Mouse (Mus musculus): ENCODE measurements around the gene Btbd9. TPM values are rescaled to one million over a fixed set of nuclear protein-coding genes. Genes with fewer than 3 reads are reported as not detected.

Btbd9 gene
- polyA plus RNA-seq, 1 experiment: 31.2 TPM

DNA sequence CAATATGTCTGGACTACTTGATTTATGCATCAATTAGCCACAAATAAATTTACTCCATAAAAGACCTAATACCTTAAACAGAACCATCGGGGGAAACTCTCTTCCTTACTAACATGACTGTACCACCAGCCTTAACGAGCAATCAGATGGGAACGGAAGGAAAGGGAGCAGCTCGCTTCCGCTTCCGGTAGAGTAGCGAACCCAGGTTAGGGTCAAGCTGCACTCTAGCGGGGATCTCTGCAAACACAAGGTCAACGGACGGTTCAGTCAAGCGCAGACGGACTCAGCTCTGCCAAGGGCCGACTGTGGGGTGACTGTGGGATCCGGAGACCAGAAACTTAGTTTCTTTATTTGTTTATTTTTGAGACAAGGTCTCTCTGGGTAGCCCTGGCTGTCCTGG is 25.9 kb upstream of the Btbd9 start:
- no peak overlapping the region for H3K4me3 ChIP-seq (ENCODE audit: low read depth, low read length)
- H3K27ac ChIP-seq (ENCODE audit: insufficient read depth, low read depth, low read length): no peak overlapping the region
- WGBS: 91% methylated on average over 14 of the region's 14 CpGs
- H3K36me3 ChIP-seq (ENCODE audit: control insufficient read depth, insufficient read depth, low read length): peaks cover 35% of the 10 kb centered on the region
- H3K27me3 ChIP-seq (ENCODE audit: control insufficient read depth, insufficient read depth, low read length): no peaks in the 10 kb centered on the region
- TF ChIP-seq CTCF (IDR thresholded peaks at IDR 0.05; ENCODE audit: extremely low read depth, insufficient read length, insufficient replicate concordance, low read depth, low read length) (no peak), POLR2A (IDR thresholded peaks at IDR 0.05; ENCODE audit: low read depth, low read length) (no peak)
- H3K4me1 ChIP-seq (ENCODE audit: control insufficient read depth, insufficient read depth, insufficient read length, low read length): peaks cover 7% of the 10 kb centered on the region; the same call in 1 of the 2 replicates

DNA sequence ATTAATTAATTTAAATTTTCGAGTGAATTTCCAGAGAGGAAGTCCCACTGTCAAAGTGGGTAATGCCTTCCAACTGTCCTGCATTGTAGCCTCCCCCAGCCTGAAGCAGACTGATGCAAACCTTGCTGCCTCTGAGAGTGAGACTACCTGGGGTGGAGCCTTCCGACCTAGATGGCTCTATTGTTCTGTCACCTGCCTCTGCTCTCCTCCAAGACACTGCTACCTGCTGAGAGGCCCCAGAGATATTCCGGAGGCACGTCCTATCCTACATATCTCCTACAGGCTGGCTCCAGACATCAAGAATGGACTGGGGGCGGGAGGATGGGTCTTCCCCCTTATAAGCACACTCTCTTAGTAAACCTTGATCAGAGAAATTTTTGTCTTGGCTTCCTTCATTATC is 22.0 kb upstream of the Btbd9 start:
- H3K4me1 ChIP-seq (ENCODE audit: control insufficient read depth, insufficient read depth, insufficient read length, low read length): no peaks in the 10 kb centered on the region
- no peaks in the 10 kb centered on the region for H3K27me3 ChIP-seq (ENCODE audit: control insufficient read depth, insufficient read depth, low read length)
- no peak for TF ChIP-seq POLR2A (IDR thresholded peaks at IDR 0.05; ENCODE audit: low read depth, low read length)
- no peak for TF ChIP-seq CTCF (IDR thresholded peaks at IDR 0.05; ENCODE audit: extremely low read depth, insufficient read length, insufficient replicate concordance, low read depth, low read length)
- H3K4me3 ChIP-seq (ENCODE audit: low read depth, low read length): no peak overlapping the region
- H3K36me3 ChIP-seq (ENCODE audit: control insufficient read depth, insufficient read depth, low read length): peaks cover 53% of the 10 kb centered on the region
- WGBS: 97% methylated on average over 5 of the region's 5 CpGs
- H3K27ac ChIP-seq (ENCODE audit: insufficient read depth, low read depth, low read length): no peak overlapping the region

DNA sequence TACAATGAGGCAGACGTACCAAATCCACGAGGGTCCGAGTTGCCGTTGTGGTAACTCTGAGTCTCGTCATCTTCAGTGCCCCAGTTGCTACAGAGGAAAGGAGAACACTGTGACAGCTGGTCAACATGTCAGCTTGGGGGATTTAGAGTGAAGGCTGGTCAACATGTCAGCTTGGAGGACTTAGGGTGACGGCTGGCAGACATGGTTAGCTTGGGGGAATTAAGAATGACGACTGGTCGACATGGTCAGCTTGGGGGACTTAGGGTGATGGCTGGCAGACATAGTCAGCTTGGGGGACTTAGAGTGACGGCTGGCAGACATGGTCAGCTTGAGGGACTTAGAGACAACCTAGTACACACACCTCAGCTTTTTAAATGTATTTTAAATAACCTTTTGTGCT is 21.5 kb upstream of the Btbd9 start:
- 95% methylated on average over 9 of the region's 9 CpGs for WGBS

DNA sequence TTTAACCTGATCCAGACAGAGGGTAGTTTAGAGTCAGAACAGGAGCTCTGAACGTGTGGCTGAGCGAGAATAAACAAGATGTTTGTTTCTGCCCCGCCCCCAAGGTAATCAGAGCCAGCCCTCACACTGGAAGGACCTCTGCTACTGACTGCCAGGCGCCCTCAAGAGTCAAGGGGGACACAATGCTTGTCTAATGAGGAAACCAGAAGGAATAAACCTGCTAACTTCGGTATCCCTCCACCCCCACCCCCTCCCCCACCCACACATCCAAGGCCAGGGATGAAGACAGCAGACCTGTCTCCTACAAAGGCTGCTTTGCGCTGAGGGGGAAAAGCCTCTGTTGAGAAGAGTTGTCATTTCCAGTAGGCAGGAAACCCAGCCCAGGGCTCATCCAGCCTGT is 18.6 kb upstream of the Btbd9 start:
- Histone ChIP-seq H3K4me3 (ENCODE audit: low read depth, low read length) (no peak overlapping the region), H3K27me3 (ENCODE audit: control insufficient read depth, insufficient read depth, low read length) (no peaks in the 10 kb centered on the region), H3K4me1 (ENCODE audit: control insufficient read depth, insufficient read depth, insufficient read length, low read length) (no peaks in the 10 kb centered on the region), H3K36me3 (ENCODE audit: control insufficient read depth, insufficient read depth, low read length) (peaks cover 55% of the 10 kb centered on the region), H3K27ac (ENCODE audit: insufficient read depth, low read depth, low read length) (no peak overlapping the region)
- no peak for TF ChIP-seq POLR2A (IDR thresholded peaks at IDR 0.05; ENCODE audit: low read depth, low read length)
- 67% methylated on average over 6 of the region's 6 CpGs for WGBS

More for the DNA sequence above, 21.5 kb upstream of the Btbd9 start:
- no peak for TF ChIP-seq CTCF (IDR thresholded peaks at IDR 0.05; ENCODE audit: extremely low read depth, insufficient read length, insufficient replicate concordance, low read depth, low read length)
- no peak for TF ChIP-seq POLR2A (IDR thresholded peaks at IDR 0.05; ENCODE audit: low read depth, low read length)
- H3K27me3 ChIP-seq (ENCODE audit: control insufficient read depth, insufficient read depth, low read length): no peaks in the 10 kb centered on the region
- no peak overlapping the region for H3K27ac ChIP-seq (ENCODE audit: insufficient read depth, low read depth, low read length)
- no peak overlapping the region for H3K4me3 ChIP-seq (ENCODE audit: low read depth, low read length)
- H3K4me1 ChIP-seq (ENCODE audit: control insufficient read depth, insufficient read depth, insufficient read length, low read length): no peaks in the 10 kb centered on the region
- H3K36me3 ChIP-seq (ENCODE audit: control insufficient read depth, insufficient read depth, low read length): peaks cover 55% of the 10 kb centered on the region

DNA sequence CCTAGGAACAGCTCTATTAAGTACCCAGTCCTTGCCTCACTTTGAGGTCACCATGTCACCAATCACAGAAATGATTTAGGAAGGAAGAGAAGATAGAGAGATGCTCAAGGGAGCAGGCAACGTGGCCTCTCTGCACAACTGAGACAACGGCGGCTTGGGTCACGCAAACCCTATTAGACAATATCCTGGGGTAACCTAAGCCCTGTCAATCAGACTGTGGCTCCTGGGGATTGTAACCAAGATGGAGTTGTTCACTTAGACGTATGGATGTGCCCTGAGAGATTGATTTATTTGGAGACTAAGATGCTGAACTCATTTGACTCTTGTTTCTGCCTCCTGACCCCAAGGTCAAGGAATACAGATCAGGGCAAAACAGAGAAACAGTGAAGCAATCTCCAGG is 18.1 kb upstream of the Btbd9 start:
- H3K4me1 ChIP-seq (ENCODE audit: control insufficient read depth, insufficient read depth, insufficient read length, low read length): no peaks in the 10 kb centered on the region
- WGBS: 73% methylated on average over 5 of the region's 5 CpGs
- H3K27me3 ChIP-seq (ENCODE audit: control insufficient read depth, insufficient read depth, low read length): no peaks in the 10 kb centered on the region
- TF ChIP-seq CTCF (IDR thresholded peaks at IDR 0.05; ENCODE audit: extremely low read depth, insufficient read length, insufficient replicate concordance, low read depth, low read length) (no peak), POLR2A (IDR thresholded peaks at IDR 0.05; ENCODE audit: low read depth, low read length) (no peak)
- H3K4me3 ChIP-seq (ENCODE audit: low read depth, low read length): no peak overlapping the region
- peaks cover 55% of the 10 kb centered on the region for H3K36me3 ChIP-seq (ENCODE audit: control insufficient read depth, insufficient read depth, low read length)
- no peak overlapping the region for H3K27ac ChIP-seq (ENCODE audit: insufficient read depth, low read depth, low read length)

DNA sequence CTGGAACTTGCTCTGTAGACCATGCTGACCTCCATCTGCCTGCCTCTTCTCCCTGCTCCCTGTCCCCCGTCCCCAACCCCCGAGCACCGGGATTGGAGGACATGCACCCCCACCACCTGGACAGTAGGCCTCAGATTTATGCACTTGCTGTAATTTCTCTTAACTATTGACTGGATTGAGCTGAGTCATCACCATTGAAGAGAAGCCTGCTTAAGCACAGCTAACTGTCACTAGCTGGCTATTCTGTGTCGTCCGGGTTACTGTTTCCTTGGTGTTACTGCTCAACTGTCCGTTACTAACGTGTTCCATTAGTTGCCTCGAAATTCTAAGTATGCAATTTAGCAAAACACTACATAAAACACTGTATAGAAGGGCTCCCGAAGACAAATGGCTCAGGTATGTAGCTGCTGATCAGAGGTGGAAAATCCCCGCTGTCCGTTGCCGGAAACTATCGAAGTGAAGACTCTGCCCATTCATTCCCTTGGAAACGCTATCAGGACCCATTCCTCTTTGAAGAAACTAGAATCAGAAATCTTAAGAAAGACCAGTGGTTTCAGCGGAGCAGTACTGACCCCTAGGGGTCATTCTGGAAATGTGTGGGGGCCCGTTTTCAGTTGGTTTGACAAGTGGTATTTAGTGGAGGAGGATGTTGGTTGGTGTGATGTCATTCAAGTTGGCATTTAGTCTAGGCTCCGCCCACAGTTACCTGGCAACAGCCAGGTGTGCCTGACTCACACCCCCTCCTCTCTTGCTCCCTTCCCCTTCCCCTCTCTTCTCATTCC is 14.3 kb upstream of the Btbd9 start:
- Histone ChIP-seq H3K27me3 (ENCODE audit: control insufficient read depth, insufficient read depth, low read length) (no peaks in the 10 kb centered on the region), H3K4me3 (ENCODE audit: low read depth, low read length) (no peak overlapping the region), H3K27ac (ENCODE audit: insufficient read depth, low read depth, low read length) (no peak overlapping the region), H3K36me3 (ENCODE audit: control insufficient read depth, insufficient read depth, low read length) (peaks cover 29% of the 10 kb centered on the region), H3K4me1 (ENCODE audit: control insufficient read depth, insufficient read depth, insufficient read length, low read length) (no peaks in the 10 kb centered on the region)
- WGBS: 63% methylated on average over 17 of the region's 17 CpGs
- TF ChIP-seq CTCF (IDR thresholded peaks at IDR 0.05; ENCODE audit: extremely low read depth, insufficient read length, insufficient replicate concordance, low read depth, low read length): peak; percentile 27; the same call in 1 of the 2 replicates
- TF ChIP-seq POLR2A (IDR thresholded peaks at IDR 0.05; ENCODE audit: low read depth, low read length): no peak

DNA sequence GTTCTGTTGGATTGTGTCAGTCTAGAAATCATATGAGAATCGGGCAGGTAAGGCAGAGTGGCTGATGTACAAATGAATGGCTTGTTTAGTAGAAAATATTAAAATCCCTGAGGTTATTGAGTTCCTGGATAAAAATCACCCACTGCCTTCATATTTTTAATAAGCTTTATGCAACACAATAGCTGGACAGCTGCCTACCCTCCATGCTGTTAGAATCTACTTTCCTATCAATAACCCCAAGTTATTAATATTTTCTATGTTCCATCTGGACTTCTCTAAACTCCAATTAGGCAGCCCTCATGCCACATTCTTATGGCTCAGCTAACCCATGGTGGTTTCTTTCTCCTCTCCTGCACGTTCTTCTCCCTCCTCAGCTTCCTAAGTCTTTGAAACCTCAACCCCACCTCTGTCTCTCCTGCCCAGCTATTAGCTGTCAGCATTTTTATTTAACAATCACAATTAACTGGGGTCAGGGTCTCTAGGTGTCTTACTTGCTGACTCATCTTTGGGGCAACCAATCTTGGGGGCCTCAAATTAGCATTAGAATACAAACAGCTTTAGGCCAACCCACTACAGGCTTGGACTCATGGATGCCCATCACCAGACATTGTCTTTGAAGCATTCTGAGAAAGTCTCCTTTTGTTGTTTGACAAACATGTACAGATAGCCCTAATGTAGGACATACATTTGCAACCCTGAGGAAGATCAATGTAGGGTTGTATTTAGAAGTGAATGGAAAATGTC is 7.1 kb upstream of the Btbd9 start:
- no peaks in the 10 kb centered on the region for H3K36me3 ChIP-seq (ENCODE audit: control insufficient read depth, insufficient read depth, low read length)
- no peaks in the 10 kb centered on the region for H3K27me3 ChIP-seq (ENCODE audit: control insufficient read depth, insufficient read depth, low read length)
- no peaks in the 10 kb centered on the region for H3K4me1 ChIP-seq (ENCODE audit: control insufficient read depth, insufficient read depth, insufficient read length, low read length)
- WGBS: 80% methylated on average over 2 of the region's 2 CpGs
- TF ChIP-seq POLR2A (IDR thresholded peaks at IDR 0.05; ENCODE audit: low read depth, low read length) (no peak), CTCF (IDR thresholded peaks at IDR 0.05; ENCODE audit: extremely low read depth, insufficient read length, insufficient replicate concordance, low read depth, low read length) (no peak)
- H3K27ac ChIP-seq (ENCODE audit: insufficient read depth, low read depth, low read length): no peak overlapping the region
- no peak overlapping the region for H3K4me3 ChIP-seq (ENCODE audit: low read depth, low read length)

All from small intestine, adult 2 months (tissue).